Mouse (Mus musculus): ENCODE results near the gene Abca5. TPM values are rescaled to one million over a fixed set of nuclear protein-coding genes. Genes with fewer than 3 reads are reported as not detected.
A peak's percentile ranks its signal among the peaks of the same experiment; 100 is the strongest.

Abca5 gene
- polyA plus RNA-seq, 1 experiment from 2014 or later, result 6.6 TPM

- no peak for TF ChIP-seq CTCF (IDR thresholded peaks at IDR 0.05; ENCODE audit: low read depth)
- Histone ChIP-seq H3K4me2 (no peak overlapping the region), H3K27me3 (ENCODE audit: insufficient read depth, low read length) (no peaks in the 10 kb centered on the region), H3K9ac (no peak overlapping the region), H3K4me1 (ENCODE audit: insufficient read depth) (no peaks in the 10 kb centered on the region), H3K36me3 (ENCODE audit: insufficient read depth) (no peaks in the 10 kb centered on the region), H3K4me3 (ENCODE audit: low read depth, low read length) (no peak overlapping the region), H3K9me3 (ENCODE audit: low read depth, low read length) (no peaks in the 10 kb centered on the region), H3K27ac (ENCODE audit: low read depth) (no peak overlapping the region)
- DNase-seq, result no peak
- WGBS, result 60% methylated on average over 9 of the region's 9 CpGs
- ATAC-seq (ENCODE audit: insufficient read depth), result no peak
These were observed 16.7 kb upstream of the Abca5 start for GRCm38 (mm10) chr11:110354261-110354660.

- no peak for ATAC-seq (ENCODE audit: insufficient read depth)
- H3K36me3 ChIP-seq (ENCODE audit: insufficient read depth), result no peaks in the 10 kb centered on the region
- H3K9ac ChIP-seq, result no peak overlapping the region
- no peak overlapping the region for H3K27ac ChIP-seq (ENCODE audit: low read depth)
- no peaks in the 10 kb centered on the region for H3K4me1 ChIP-seq (ENCODE audit: insufficient read depth)
- no peak overlapping the region for H3K4me2 ChIP-seq
- TF ChIP-seq CTCF (IDR thresholded peaks at IDR 0.05; ENCODE audit: low read depth), result no peak
- 63% methylated on average over 2 of the region's 2 CpGs for WGBS
- H3K27me3 ChIP-seq (ENCODE audit: insufficient read depth, low read length), result no peaks in the 10 kb centered on the region
- H3K4me3 ChIP-seq (ENCODE audit: low read depth, low read length), result no peak overlapping the region
- H3K9me3 ChIP-seq (ENCODE audit: low read depth, low read length), result no peaks in the 10 kb centered on the region
- DNase-seq, result no peak
These were observed 10.7 kb upstream of the Abca5 start for GRCm38 (mm10) chr11:110348170-110348569.

DNA sequence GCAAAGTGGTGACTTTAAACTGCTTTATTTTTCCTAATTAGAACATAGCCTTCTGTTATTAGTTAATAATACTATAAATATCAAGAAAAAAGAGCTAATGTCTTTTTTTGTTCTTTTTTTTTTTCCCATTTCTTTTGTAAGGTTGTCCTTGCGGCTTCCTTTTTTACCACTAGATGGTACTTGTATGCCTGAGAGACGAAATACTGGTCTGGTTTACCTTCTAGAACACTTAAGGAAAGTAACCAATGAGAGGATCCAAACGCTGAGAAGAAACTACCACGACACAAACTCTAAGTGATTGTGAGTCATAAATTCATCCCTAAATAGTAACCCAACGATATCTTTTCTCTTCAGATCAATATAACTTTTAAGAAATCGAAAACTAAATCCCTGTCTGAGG lies 10.3 kb upstream of the Abca5 start:
- Histone ChIP-seq H3K9ac (no peak overlapping the region), H3K9me3 (ENCODE audit: low read depth, low read length) (no peaks in the 10 kb centered on the region), H3K27me3 (ENCODE audit: insufficient read depth, low read length) (no peaks in the 10 kb centered on the region), H3K4me3 (ENCODE audit: low read depth, low read length) (no peak overlapping the region), H3K36me3 (ENCODE audit: insufficient read depth) (no peaks in the 10 kb centered on the region), H3K4me1 (ENCODE audit: insufficient read depth) (no peaks in the 10 kb centered on the region), H3K27ac (ENCODE audit: low read depth) (no peak overlapping the region), H3K4me2 (no peak overlapping the region)
- DNase-seq (no peak), ATAC-seq (ENCODE audit: insufficient read depth) (no peak)
- 51% methylated on average over 6 of the region's 6 CpGs for WGBS
- peak; percentile 18; the same call in 1 of the 2 replicates for TF ChIP-seq CTCF (IDR thresholded peaks at IDR 0.05; ENCODE audit: low read depth)

DNA sequence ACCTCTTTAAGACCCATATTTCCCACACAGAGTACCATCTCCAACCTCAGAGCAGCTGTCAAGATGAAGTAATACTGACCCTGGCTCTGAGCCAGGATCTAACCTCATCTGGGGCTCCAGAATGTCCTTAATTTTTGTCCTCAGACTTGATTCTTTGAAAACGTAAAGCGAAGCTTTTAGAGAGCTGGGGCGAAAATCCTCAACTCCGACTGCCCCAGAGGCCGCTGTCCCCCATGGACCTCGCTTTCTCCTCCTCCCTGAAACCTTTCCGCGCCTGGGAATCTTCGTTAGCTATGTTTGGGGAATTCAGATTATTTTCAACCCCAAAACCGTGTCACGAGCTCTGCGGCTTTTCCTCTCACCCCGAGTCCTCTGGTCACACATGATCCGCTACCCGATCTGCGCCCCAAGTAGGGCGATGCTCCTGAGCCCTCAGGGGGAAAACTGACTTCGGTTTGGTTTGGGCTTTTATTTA lies 665 bp downstream of the Abca5 start:
- no peak overlapping the region for H3K27ac ChIP-seq (ENCODE audit: low read depth)

GRCm38 (mm10) chr11:110330093-110330492 lies 7.4 kb downstream of the Abca5 start:
- H3K27ac ChIP-seq (ENCODE audit: low read depth), result no peak overlapping the region
- no peaks in the 10 kb centered on the region for H3K9me3 ChIP-seq (ENCODE audit: low read depth, low read length)
- no peaks in the 10 kb centered on the region for H3K4me1 ChIP-seq (ENCODE audit: insufficient read depth)
- WGBS, result 37% methylated on average over 6 of the region's 6 CpGs
- H3K36me3 ChIP-seq (ENCODE audit: insufficient read depth), result no peaks in the 10 kb centered on the region
- DNase-seq (peak; percentile 85), ATAC-seq (ENCODE audit: insufficient read depth) (peak; percentile 78; the same call in 1 of the 2 replicates)
- H3K27me3 ChIP-seq (ENCODE audit: insufficient read depth, low read length), result no peaks in the 10 kb centered on the region
- no peak overlapping the region for H3K4me2 ChIP-seq
- TF ChIP-seq CTCF (IDR thresholded peaks at IDR 0.05; ENCODE audit: low read depth), result no peak
- no peak overlapping the region for H3K9ac ChIP-seq
- no peak overlapping the region for H3K4me3 ChIP-seq (ENCODE audit: low read depth, low read length)

More for the DNA sequence above, 665 bp downstream of the Abca5 start:
- no peak for TF ChIP-seq CTCF (IDR thresholded peaks at IDR 0.05; ENCODE audit: low read depth)
- peak; percentile 7 for ATAC-seq (ENCODE audit: insufficient read depth)
- peak overlapping the region; percentile 88 for H3K4me2 ChIP-seq
- peak overlapping the region; percentile 68 for H3K9ac ChIP-seq
- 1% methylated on average over 18 of the region's 18 CpGs for WGBS
- H3K36me3 ChIP-seq (ENCODE audit: insufficient read depth), result no peaks in the 10 kb centered on the region
- H3K27me3 ChIP-seq (ENCODE audit: insufficient read depth, low read length), result no peaks in the 10 kb centered on the region
- peak; percentile 70 for DNase-seq
- no peaks in the 10 kb centered on the region for H3K9me3 ChIP-seq (ENCODE audit: low read depth, low read length)
- peak overlapping the region; percentile 78 for H3K4me3 ChIP-seq (ENCODE audit: low read depth, low read length)
- no peaks in the 10 kb centered on the region for H3K4me1 ChIP-seq (ENCODE audit: insufficient read depth)

- no peak overlapping the region for H3K9ac ChIP-seq
- 85% methylated on average over 8 of the region's 8 CpGs for WGBS
- no peak for TF ChIP-seq CTCF (IDR thresholded peaks at IDR 0.05; ENCODE audit: low read depth)
- H3K27ac ChIP-seq (ENCODE audit: low read depth), result no peak overlapping the region
- H3K36me3 ChIP-seq (ENCODE audit: insufficient read depth), result no peaks in the 10 kb centered on the region
- no peaks in the 10 kb centered on the region for H3K4me1 ChIP-seq (ENCODE audit: insufficient read depth)
- H3K27me3 ChIP-seq (ENCODE audit: insufficient read depth, low read length), result no peaks in the 10 kb centered on the region
- H3K4me3 ChIP-seq (ENCODE audit: low read depth, low read length), result no peak overlapping the region
- no peak for DNase-seq
- no peak for ATAC-seq (ENCODE audit: insufficient read depth)
- no peak overlapping the region for H3K4me2 ChIP-seq
- no peaks in the 10 kb centered on the region for H3K9me3 ChIP-seq (ENCODE audit: low read depth, low read length)
These were observed 15.2 kb downstream of the Abca5 start for GRCm38 (mm10) chr11:110322266-110322665.

GRCm38 (mm10) chr11:110306475-110307168 lies 30.9 kb downstream of the Abca5 start:
- WGBS, result 77% methylated on average over 12 of the region's 12 CpGs
- Histone ChIP-seq H3K27ac (ENCODE audit: low read depth) (no peak overlapping the region), H3K4me3 (ENCODE audit: low read depth, low read length) (no peak overlapping the region), H3K36me3 (ENCODE audit: insufficient read depth) (no peaks in the 10 kb centered on the region), H3K4me2 (no peak overlapping the region), H3K9ac (no peak overlapping the region), H3K4me1 (ENCODE audit: insufficient read depth) (no peaks in the 10 kb centered on the region), H3K9me3 (ENCODE audit: low read depth, low read length) (no peaks in the 10 kb centered on the region), H3K27me3 (ENCODE audit: insufficient read depth, low read length) (no peaks in the 10 kb centered on the region)
- TF ChIP-seq CTCF (IDR thresholded peaks at IDR 0.05; ENCODE audit: low read depth), result no peak
- ATAC-seq (ENCODE audit: insufficient read depth) (no peak), DNase-seq (no peak)
